Mouse (Mus musculus) erythroblast, adult 5-6 weeks (primary cell): ENCODE results near the gene Cpsf6. TPM values are rescaled to one million over a fixed set of nuclear protein-coding genes. Genes with fewer than 3 reads are reported as not detected.

Experiments used
- ATAC-seq: replicated peaks from 2 replicates; pipeline ENCODE4 v1.8.0; 2016; ENCODE audit warnings: moderate number of reproducible peaks, mild to moderate bottlenecking, moderate TSS enrichment, inconsistent platforms; ENCODE audit not compliant: poor library complexity, low FRiP score, severe bottlenecking
- total RNA-seq, 2 experiments: library from RNA; stranded (forward) in 1 of 2; stranded (reverse) in 1 of 2; fragments of 150-400 nt in 1 of 2; fragments of 200-764, 138-1000 nt in 1 of 2; gene quantifications; 2 replicates each; pipeline versions ENCODE4 v1.2.3 to v1.2.4; 2015 to 2017; ENCODE audit warnings: low replicate concordance in 2 of 2

The Cpsf6 gene
- total RNA-seq, 2 experiments from 2014 or later: 36.5 to 47.7 TPM

GRCm38 (mm10) chr10:117415364-117416057 lies 35.7 kb upstream of the Cpsf6 start:
- no peak for ATAC-seq

DNA sequence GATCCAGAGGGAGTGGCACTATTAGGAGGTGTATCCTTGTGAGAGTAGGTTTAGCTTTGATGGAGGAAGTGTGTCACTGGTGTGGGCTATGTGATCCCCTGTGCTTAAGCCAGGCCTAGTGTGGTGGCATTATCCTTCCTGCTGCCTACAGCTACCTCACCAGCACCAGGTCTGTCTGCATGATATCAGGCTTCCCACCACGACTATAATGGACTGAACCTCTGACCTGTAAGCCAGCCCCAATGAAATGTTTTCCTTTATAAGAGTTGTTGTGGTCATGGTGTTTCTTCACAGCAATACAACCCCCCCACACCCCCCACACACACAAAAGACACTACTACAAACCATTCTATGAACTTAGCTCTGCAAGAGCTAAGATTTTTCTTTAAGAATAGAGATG lies 34.9 kb upstream of the Cpsf6 start:
- no peak for ATAC-seq

DNA sequence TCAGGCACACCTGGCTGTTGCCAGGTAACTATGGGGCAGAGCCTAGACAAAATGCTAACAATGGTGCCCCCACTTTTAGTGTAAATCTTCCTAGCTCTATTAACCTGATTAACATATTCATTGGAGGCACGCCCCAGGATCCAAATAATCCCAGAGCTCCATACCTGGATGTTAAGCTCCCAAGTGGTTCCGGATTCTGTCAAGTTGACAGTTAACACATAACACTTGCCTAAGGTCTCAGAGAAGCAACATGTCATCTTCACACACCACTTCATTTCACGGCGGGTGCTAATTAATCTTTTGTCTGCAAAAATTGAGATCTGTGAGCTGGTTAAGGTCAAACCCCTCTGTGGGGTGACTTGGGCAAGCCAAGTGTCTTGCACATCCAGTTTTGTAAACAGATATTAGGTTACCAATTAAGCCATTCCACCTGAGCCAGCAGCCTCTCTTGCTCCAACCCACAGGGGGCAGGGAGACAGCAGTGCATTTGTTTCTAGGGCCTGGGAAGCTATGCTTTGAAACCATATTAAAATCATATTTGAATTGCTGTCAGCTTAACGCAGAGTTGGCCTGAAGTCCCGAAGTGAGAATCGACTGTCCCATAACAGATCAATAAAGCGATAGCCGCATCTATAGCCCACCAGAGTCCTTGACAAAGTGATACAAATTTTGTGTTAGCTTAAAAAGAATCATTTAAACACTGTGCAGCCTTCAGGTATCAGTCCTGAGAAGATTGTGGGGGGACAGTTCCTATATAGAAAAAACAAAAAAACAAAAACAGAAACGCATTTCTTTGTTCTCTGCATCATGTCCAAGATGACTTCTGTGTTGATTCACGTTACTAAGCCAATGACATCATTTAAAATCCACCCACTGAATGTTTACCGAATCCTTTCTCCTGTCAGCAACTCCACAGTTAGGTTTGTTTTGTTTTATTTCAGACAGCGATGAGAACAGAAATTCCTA lies 34.0 kb upstream of the Cpsf6 start:
- no peak for ATAC-seq

DNA sequence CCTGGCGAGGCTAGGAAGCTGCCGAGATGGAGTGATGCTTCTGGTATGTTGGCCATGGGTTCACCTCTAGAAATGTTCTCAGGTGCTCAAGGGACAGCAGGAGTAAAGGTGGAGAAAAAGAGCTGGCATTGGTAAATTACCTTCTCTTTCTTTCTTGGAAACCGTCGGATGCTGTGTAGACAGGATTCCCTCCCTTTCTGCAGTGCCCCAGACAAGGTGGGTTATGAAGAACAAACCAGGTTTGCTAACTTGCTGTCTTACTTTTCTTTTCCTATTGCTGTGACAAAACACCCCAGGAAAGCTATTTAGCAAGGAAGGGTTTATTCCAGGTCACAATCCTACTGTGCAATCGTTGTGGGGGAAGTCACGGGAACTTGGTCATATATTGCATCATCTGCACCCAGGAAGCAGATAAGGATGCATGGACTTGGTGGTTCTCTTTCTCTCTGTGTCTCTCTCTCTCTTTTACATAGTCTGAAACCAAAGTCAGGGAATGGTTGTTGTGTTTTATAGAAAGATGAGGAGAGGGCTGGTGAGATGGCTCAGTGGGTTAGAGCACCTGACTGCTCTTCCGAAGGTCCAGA lies 32.8 kb upstream of the Cpsf6 start:
- no peak for ATAC-seq

DNA sequence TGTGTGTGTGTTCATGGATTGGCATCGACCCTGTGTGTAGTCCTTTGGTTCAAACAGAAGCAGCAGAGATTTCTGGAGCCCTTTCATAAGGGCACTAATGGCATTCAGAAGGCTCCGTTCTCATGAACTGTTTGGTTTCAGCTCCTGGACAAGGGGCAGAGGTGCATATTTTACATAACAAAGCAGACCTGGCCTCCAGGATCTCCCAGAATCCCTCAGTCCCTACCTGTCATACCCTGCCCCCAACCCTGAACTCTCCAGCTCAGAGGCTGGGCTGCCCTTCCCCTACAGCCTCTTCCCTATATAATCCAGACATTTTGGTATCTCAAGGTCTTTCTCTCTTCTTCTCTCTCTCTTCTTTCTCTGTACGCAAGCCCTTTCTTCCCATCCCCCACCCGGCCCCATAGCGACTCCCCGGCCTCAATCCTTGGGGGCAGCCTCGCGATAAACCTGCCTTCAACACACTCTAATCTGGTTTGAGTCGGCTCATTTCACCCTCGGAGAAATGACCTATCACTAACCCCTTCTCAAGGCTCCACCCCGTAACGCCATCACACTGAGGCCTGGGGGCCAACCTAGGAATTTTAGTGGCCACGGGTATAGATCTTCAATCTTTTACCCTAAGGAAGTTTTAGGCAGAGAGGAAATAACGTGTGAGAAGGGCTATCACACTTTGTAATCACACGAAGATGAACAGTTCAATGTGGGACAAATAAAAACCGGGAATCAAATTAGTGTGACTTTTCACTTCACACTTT lies 32.1 kb upstream of the Cpsf6 start:
- ATAC-seq: no peak

DNA sequence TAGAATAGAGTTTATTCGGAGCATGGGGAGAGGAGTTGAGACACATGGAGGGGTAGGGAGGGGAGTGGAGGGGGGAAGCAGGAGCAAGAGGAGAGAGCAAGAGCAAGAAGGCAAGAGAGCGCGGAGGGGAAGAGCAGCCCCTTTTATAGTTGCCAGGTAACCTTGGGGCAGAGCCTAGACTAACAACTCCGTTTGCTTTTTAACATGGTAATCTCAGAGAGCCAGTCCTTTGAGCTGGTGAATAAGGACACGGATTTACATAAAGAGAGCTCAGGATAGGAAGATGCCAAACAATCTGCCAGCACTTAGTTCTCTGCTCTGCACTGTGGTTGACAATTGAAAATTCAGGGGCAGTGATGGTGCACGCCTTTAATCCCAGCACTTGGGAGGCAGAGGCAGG lies 31.3 kb upstream of the Cpsf6 start:
- ATAC-seq: no peak

DNA sequence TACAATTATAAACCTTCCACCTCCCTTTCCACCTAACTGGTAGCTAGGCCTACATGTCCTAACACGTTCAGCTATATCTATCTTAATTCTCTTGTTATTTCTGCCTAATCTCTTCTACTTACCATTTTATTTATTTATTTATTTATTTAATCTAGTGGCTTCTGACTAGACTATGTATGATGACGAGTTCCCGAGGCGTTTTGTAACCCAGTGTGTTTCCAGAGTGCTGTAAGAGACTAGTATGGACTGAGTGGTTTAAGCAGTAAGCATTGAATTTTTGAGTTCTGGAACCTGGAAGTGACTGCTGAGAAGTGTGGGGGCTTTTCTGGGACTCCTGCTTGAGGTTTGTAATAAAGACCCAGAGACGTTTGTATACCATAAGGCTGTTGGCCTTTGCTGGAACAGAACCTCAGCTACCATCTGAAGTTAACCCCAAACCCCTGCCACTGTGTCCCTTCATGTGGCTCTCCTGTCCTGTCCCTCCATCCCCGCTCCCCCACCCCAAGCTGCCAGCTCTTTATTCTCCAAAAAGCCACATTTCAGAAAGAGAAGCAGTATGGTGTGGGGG lies 30.8 kb upstream of the Cpsf6 start:
- no peak for ATAC-seq

- ATAC-seq: no peak
Observed at GRCm38 (mm10) chr10:117409373-117410354, 29.8 kb upstream of the Cpsf6 start.

GRCm38 (mm10) chr10:117408545-117409372 lies 28.9 kb upstream of the Cpsf6 start:
- no peak for ATAC-seq

DNA sequence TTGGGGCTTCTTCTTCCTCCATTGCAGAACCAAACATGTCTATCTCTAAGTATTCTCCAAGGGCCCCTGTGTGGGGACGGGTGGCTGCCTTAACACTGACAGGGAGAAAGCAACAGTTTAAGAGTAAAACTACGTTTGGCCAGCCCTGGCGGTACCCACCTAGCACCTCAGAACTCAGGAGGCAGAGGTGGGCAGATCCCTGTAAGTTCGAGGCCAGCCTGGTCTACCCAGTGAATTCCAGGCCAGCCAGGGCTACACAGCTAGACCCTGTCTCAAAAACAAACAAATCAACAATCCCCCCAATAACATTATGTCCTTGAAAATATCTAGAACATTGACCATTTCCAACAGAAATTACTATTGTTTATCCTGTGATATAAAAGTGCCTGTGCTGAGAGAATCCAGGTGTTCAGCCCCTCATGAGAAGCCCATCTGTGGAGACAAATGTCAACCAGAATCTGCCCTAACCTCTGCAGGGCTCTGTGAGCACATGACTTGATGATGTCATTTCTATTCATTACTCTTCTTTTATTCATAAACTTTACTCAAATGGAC lies 28.0 kb upstream of the Cpsf6 start:
- ATAC-seq: no peak

DNA sequence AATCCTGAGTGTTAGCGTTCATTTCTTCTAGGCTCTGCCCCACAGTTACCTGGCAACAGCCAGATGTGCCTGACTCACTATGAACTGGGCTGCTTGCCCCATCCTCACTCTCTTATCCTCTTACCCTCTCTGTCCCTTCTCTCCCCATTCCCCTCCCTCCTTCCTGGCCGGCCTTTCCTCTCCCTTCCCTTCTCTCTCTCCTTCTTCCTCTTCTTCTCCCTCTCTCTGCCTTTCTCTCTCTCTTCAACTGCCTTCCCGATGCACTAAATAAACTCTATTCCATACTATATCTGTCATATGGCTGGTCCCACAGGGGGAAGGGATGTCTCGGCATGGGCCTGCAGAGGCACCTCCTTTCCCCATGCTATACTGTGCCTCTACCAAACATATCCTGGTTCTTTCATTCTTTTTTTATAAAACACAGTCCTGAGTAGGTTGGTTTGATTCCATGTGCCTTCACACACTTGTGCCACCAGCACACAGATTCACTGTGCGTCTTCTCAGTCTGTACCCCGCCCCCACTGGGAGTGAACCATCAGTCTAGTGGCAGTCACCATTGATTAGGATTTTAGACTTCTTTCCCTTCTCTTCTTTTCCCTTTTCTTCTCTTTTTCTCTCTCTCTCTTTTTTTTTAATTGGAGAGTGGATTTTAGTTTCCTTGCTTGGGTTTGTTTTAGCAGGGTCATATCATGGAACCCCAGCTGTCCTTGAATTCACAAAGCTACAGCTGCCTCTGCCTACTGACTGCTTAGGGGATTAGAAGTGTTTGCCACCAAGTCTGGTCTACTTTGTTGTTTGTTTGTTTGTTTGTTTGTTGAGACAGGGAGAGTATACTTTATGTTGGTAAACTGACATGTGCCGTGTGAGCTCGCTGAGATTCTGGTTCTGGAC lies 27.3 kb upstream of the Cpsf6 start:
- no peak for ATAC-seq

DNA sequence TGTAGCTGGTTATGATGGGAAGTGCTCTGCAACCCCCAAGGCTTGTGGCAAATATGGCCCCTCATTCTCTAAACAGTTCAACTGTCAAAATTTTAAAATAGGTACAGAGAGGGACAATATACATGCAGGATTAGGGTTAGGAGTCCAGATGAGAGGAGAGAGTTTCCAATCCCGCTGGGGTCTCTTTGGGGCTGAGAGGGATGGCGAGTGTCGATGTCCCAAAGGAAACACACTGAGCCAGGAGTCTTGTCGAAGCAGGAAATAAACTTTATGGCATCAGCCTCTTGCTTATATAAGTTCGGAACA lies 26.4 kb upstream of the Cpsf6 start:
- no peak for ATAC-seq

DNA sequence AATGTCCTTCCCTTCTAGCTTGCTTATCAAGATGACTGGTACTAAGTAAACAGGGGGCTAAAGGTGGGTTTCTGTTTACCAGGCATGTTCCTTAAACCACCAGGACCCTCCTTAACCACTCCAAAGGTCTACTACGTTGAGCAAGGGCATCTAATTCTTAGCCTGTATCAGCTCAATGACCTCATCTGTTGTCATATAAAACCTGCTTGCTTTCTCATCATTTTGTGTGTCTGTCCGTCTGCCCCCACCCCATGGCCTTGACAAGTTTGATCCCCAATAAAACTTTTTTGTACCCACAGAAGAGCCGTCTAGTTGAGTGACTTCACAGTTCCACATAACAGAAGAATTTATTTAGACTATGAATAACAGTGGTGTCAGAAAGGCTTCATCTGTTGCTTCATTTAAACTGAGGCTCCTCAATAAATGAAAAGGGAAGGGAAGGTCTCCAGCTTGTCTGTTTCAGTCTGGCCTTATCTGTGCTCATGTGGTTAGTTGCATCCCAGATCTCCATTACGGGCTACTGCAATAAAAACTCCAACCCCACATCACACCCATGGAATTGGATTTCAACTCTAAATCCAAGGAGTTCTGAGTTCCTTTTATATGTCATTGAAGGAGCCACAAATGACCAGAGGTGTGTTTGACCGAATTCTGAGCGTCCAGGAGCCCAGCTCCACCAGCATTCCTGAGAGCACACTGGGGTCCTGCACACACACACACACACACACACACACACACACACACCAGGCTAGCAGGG lies 25.9 kb upstream of the Cpsf6 start:
- no peak for ATAC-seq

DNA sequence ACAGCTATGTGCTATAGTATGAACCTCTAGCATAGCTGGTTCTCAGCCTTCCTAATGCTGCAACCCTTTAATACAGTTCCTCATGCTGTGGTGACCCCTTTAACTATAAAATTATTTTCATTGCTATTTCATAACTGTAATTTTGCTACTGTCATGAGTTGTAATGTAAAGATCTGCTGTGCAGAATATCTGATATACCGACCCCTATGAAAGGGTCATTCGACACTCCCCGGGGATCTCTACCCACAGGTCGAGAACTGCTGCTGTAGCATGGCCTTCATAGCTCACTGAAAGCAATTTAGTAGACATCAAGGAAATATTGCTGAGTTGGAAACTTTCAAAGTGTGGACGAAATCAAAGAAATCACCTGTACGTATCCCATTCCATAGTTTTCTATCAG lies 24.6 kb upstream of the Cpsf6 start:
- no peak for ATAC-seq

DNA sequence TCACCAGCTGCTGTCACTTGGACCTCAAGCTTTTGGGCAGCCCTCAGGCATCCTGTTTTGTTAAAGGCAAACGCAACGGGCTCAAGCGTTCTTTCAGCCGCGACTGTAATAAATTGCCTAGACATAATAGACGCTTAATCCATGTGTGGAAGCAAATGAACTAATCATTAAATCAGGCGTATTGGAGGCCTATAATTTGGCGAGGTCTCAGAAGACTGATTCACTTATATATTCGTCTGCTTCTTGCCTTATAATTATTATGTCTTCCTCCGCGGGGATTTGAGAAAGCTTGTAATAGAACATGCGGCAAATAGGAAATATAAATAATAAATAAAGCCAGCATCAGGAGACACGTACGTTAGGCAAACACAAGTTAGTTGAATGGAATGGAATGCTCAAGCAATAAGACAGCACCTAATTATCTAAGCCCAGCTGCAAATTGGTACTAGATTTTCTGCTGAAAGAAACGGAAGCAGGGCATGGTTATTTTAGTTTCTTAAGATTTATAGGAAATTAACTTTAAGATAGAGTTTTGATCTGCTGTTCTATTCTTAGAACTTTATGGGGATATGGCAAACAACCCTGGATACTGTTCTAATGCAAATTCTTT lies 23.6 kb upstream of the Cpsf6 start:
- no peak for ATAC-seq
